Mouse (Mus musculus) thymus, adult 2 months (tissue): ENCODE measurements around the gene Rln3.

Experiments used
- CTCF ChIP-seq: fragments of 200-500 bp; IDR thresholded peaks from 2 replicates; pipeline ENCODE4 v1.5.1; 2012; ENCODE audit warnings: mild to moderate bottlenecking, control low read depth, low read length, moderate library complexity, borderline replicate concordance; ENCODE audit not compliant: control insufficient read depth, poor library complexity, insufficient read depth; ENCODE audit errors: extremely low read depth
- POLR2A ChIP-seq: fragments of 200-500 bp; IDR thresholded peaks from 2 replicates; pipeline ENCODE4 v1.6.1; 2012; ENCODE audit warnings: mild to moderate bottlenecking, low read length, control low read depth, moderate library complexity; ENCODE audit not compliant: control insufficient read depth, poor library complexity, insufficient read depth; ENCODE audit errors: extremely low read depth

DNA sequence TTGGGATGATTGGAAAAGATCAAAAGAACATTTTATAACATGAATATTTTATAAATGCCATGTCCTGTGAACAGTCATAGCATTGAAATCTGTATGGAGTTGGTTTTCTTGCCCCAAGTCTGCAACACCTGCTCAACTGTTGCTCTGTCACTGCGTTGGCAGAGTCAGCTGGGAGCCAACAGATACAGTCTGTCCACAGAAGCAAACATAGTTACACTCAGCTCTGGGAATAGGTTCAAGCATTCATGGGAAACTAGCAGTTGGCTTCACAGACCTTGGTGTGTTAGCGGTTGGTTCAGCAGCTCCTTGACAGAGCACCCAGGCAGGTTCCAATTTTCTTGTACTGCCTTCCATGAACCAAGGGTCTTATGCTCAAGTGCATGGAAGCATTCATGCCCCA is 25.9 kb upstream of the Rln3 start:
- TF ChIP-seq CTCF (no peak), POLR2A (no peak)
